Comparison of ENCODE assay signal across 14 mouse cellular contexts in the genomic region with DNA sequence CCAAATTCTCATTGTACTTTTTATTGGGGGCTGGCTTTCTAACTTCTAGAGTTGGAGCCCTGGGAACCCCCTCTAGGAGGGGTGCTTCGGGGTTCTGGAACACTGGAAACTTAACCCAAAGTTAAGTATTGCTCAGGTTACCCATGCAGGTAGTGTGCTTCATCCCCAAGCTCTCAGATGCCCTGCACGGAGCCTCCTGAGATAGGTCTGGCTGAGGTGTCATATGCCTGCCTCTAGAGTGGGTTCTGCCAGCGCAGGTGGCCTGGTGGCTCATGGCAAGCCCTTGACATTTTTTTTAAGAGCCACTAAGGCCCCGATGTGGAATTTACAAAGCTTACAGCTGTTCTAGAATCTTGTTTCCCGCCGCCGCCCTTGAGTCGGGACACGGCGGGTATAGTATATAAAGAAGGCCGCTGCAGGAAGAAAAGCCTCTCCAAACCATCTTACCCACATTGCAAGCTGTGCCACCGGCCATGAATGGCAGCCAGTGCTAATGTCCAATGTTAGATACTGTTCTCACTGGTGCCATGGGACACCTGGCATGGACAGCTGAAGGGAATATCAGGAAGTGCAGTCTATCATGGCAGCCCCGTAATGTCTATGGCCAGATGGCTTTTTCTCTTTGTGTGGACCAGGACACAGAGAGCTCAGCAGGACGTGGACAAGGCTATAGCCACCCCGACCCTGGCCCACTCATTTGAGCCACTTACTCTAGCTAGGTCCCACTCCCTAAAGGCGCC.
A peak's percentile ranks its signal among the peaks of the same experiment; 100 is the strongest.
DNase-seq lines count a peak whose midpoint lies in the region; ATAC-seq and TF ChIP-seq lines count a peak whose summit lies in the region.
"Had no signal": no experiment of that assay in that cellular context is flagged by ENCODE, and none has a peak within 500 bp of the region (broad histone marks: within the 10 kb centered on the region; RNA-seq: fewer than 3 reads in every experiment).

No protein-coding gene starts in this region.

- 86% methylated on average over 16 of the region's 16 CpGs for WGBS in forebrain, embryonic 13.5 days
- WGBS in forebrain, embryonic 11.5 days: 93% methylated on average over 16 of the region's 16 CpGs
- 93% methylated on average over 16 of the region's 16 CpGs for WGBS in kidney, embryonic 16.5 days
- 90% methylated on average over 16 of the region's 16 CpGs for WGBS in midbrain, embryonic 15.5 days
- WGBS in midbrain, embryonic 11.5 days: 93% methylated on average over 16 of the region's 16 CpGs
- WGBS in heart, embryonic 12.5 days: 83% methylated on average over 16 of the region's 16 CpGs

- H3K36me3 ChIP-seq in forebrain, embryonic 13.5 days (ENCODE audit: poor library complexity, severe bottlenecking): no peaks in the 10 kb centered on the region
- H3K36me3 ChIP-seq in forebrain, embryonic 11.5 days (ENCODE audit: control insufficient read depth, insufficient read depth, low read length): no peaks in the 10 kb centered on the region
- H3K36me3 ChIP-seq in kidney, embryonic 16.5 days (ENCODE audit: insufficient read depth, low read length): no peaks in the 10 kb centered on the region
- H3K36me3 ChIP-seq in midbrain, embryonic 15.5 days (replicated peaks): no peaks in the 10 kb centered on the region
- no peaks in the 10 kb centered on the region for H3K36me3 ChIP-seq in midbrain, embryonic 11.5 days (ENCODE audit: control insufficient read depth, insufficient read depth, low read length)
- peaks cover 11% of the 10 kb centered on the region for H3K36me3 ChIP-seq in myocyte (ENCODE audit: control insufficient read depth, insufficient read depth)
- H3K36me3 ChIP-seq in heart, embryonic 12.5 days: no peaks in the 10 kb centered on the region
- H3K36me3 ChIP-seq: heart, embryonic 13.5 days had no signal

- peak overlapping the region; percentile 57 for H3K27ac ChIP-seq in forebrain, embryonic 13.5 days
- no peak overlapping the region for H3K27ac ChIP-seq in forebrain, embryonic 11.5 days (ENCODE audit: low read depth, low read length)
- H3K27ac ChIP-seq in kidney, embryonic 16.5 days (ENCODE audit: low read length): no peak overlapping the region
- 0 out of 2 replicates have a peak overlapping the region, but pooled peaks have one; percentile 55 for H3K27ac ChIP-seq in midbrain, embryonic 15.5 days
- no peak overlapping the region for H3K27ac ChIP-seq in midbrain, embryonic 11.5 days (ENCODE audit: low read depth, low read length)
- H3K27ac ChIP-seq in heart, embryonic 12.5 days (ENCODE audit: poor library complexity, severe bottlenecking): no peak overlapping the region

- no peak for TF ChIP-seq POLR2A in myocyte (IDR thresholded peaks at IDR 0.05; ENCODE audit: insufficient read length, low read depth)

- H3K4me1 ChIP-seq in forebrain, embryonic 13.5 days: peaks cover 41% of the 10 kb centered on the region
- no peaks in the 10 kb centered on the region for H3K4me1 ChIP-seq in forebrain, embryonic 11.5 days (replicated peaks; ENCODE audit: control insufficient read depth, insufficient read depth, low read length)
- peaks cover 12% of the 10 kb centered on the region for H3K4me1 ChIP-seq in kidney, embryonic 16.5 days (ENCODE audit: insufficient read depth, low read length)
- H3K4me1 ChIP-seq in midbrain, embryonic 15.5 days: peaks cover 28% of the 10 kb centered on the region
- H3K4me1 ChIP-seq in midbrain, embryonic 11.5 days (ENCODE audit: control insufficient read depth, insufficient read depth, low read length): 0 out of 2 replicates have a peak, but pooled peaks cover 3% of the 10 kb centered on the region
- peaks cover 32% of the 10 kb centered on the region for H3K4me1 ChIP-seq in heart, embryonic 12.5 days (replicated peaks)

- no peak overlapping the region for H3K4me3 ChIP-seq in forebrain, embryonic 13.5 days
- no peak overlapping the region for H3K4me3 ChIP-seq in forebrain, embryonic 11.5 days (ENCODE audit: low read depth, low read length)
- H3K4me3 ChIP-seq in kidney, embryonic 16.5 days (ENCODE audit: low read length): no peak overlapping the region
- H3K4me3 ChIP-seq in midbrain, embryonic 15.5 days: no peak overlapping the region
- H3K4me3 ChIP-seq in midbrain, embryonic 11.5 days (ENCODE audit: low read depth, low read length): no peak overlapping the region
- no peak overlapping the region for H3K4me3 ChIP-seq in myocyte
- H3K4me3 ChIP-seq in heart, embryonic 12.5 days: no peak overlapping the region
- H3K4me3 ChIP-seq: heart, embryonic 13.5 days had no signal

- no peak for DNase-seq in forebrain, embryonic 11.5 days (ENCODE audit: low spot score)
- no peak for DNase-seq in kidney, adult 9 months
- DNase-seq in midbrain, embryonic 11.5 days (ENCODE audit: low spot score, missing footprints): no peak
- DNase-seq: embryo, embryonic 11 days; kidney, adult 18-20 months; kidney, postnatal 25 days; layer of hippocampus, adult 9-11 months had no signal

- peaks cover 93% of the 10 kb centered on the region for H3K79me2 ChIP-seq in myocyte (ENCODE audit: control insufficient read depth, insufficient read depth)

- no peak overlapping the region for H3K4me2 ChIP-seq in forebrain, embryonic 13.5 days
- H3K4me2 ChIP-seq in forebrain, embryonic 11.5 days (ENCODE audit: low read depth, low read length, severe bottlenecking): no peak overlapping the region
- H3K4me2 ChIP-seq in kidney, embryonic 16.5 days (replicated peaks; ENCODE audit: low read depth, low read length): no peak overlapping the region
- no peak overlapping the region for H3K4me2 ChIP-seq in midbrain, embryonic 15.5 days
- H3K4me2 ChIP-seq in midbrain, embryonic 11.5 days: no peak overlapping the region
- H3K4me2 ChIP-seq in myocyte (ENCODE audit: low read depth): no peak overlapping the region
- H3K4me2 ChIP-seq in heart, embryonic 12.5 days: no peak overlapping the region
- H3K4me2 ChIP-seq: heart, embryonic 13.5 days had no signal

- H3K27me3 ChIP-seq in forebrain, embryonic 13.5 days: no peaks in the 10 kb centered on the region
- no peaks in the 10 kb centered on the region for H3K27me3 ChIP-seq in forebrain, embryonic 11.5 days (ENCODE audit: control insufficient read depth, insufficient read depth, low read length)
- no peaks in the 10 kb centered on the region for H3K27me3 ChIP-seq in kidney, embryonic 16.5 days (ENCODE audit: insufficient read depth, low read length)
- no peaks in the 10 kb centered on the region for H3K27me3 ChIP-seq in midbrain, embryonic 15.5 days (replicated peaks)
- no peaks in the 10 kb centered on the region for H3K27me3 ChIP-seq in midbrain, embryonic 11.5 days (ENCODE audit: control insufficient read depth, insufficient read depth, low read length)
- H3K27me3 ChIP-seq in myocyte (ENCODE audit: control insufficient read depth, insufficient read depth, insufficient read length): no peaks in the 10 kb centered on the region
- H3K27me3 ChIP-seq in heart, embryonic 12.5 days (replicated peaks): no peaks in the 10 kb centered on the region
- H3K27me3 ChIP-seq: CH12.LX; heart, embryonic 13.5 days had no signal

- H3ac ChIP-seq in myocyte (ENCODE audit: control insufficient read depth, insufficient read length): no peak overlapping the region

- ATAC-seq in forebrain, embryonic 13.5 days: peak; percentile 32
- ATAC-seq in forebrain, embryonic 11.5 days (replicated peaks; ENCODE audit: low FRiP score): no peak
- ATAC-seq in kidney, embryonic 16.5 days (ENCODE audit: low FRiP score, low TSS enrichment): 0 out of 2 replicates have a peak, but pooled peaks have one; percentile 31
- no peak for ATAC-seq in midbrain, embryonic 15.5 days (replicated peaks)
- ATAC-seq in midbrain, embryonic 11.5 days (ENCODE audit: low FRiP score): no peak
- ATAC-seq in heart, embryonic 12.5 days (ENCODE audit: insufficient number of reproducible peaks, low FRiP score): no peak

- H3K9me3 ChIP-seq in forebrain, embryonic 13.5 days (replicated peaks): no peaks in the 10 kb centered on the region
- H3K9me3 ChIP-seq in forebrain, embryonic 11.5 days (ENCODE audit: control insufficient read depth, low read length): no peaks in the 10 kb centered on the region
- H3K9me3 ChIP-seq in kidney, embryonic 16.5 days (ENCODE audit: low read length): no peaks in the 10 kb centered on the region
- no peaks in the 10 kb centered on the region for H3K9me3 ChIP-seq in midbrain, embryonic 15.5 days
- no peaks in the 10 kb centered on the region for H3K9me3 ChIP-seq in midbrain, embryonic 11.5 days (ENCODE audit: control insufficient read depth, low read length)
- H3K9me3 ChIP-seq in heart, embryonic 12.5 days (replicated peaks): no peaks in the 10 kb centered on the region
- H3K9me3 ChIP-seq: heart, embryonic 13.5 days had no signal

- H3K9ac ChIP-seq in forebrain, embryonic 13.5 days: 0 out of 2 replicates have a peak overlapping the region, but pooled peaks have one; percentile 22
- no peak overlapping the region for H3K9ac ChIP-seq in forebrain, embryonic 11.5 days (ENCODE audit: low read length)
- H3K9ac ChIP-seq in kidney, embryonic 16.5 days (replicated peaks; ENCODE audit: low read length): no peak overlapping the region
- no peak overlapping the region for H3K9ac ChIP-seq in midbrain, embryonic 15.5 days
- no peak overlapping the region for H3K9ac ChIP-seq in midbrain, embryonic 11.5 days (ENCODE audit: low read length)
- no peak overlapping the region for H3K9ac ChIP-seq in heart, embryonic 12.5 days
- H3K9ac ChIP-seq: heart, embryonic 13.5 days had no signal

TF ChIP-seq in myocyte, 11 proteins besides CTCF, POLR2A, EP300 and RAD21:
- no peak for TF ChIP-seq POLR2AphosphoS2 (IDR thresholded peaks at IDR 0.05; ENCODE audit: insufficient read length, low read depth)
- peak in 2 of 3 experiments; percentile 64 to 83 for TF ChIP-seq MYOG (IDR thresholded peaks at IDR 0.05; ENCODE audit: control insufficient read depth in 1 of 3, insufficient read depth in 1 of 3, insufficient read length in 2 of 3, low read depth in 2 of 3)
- no peak for TF ChIP-seq E2F4 (IDR thresholded peaks at IDR 0.05; ENCODE audit: insufficient read depth)
- TF ChIP-seq MYOD1 (IDR thresholded peaks at IDR 0.05; ENCODE audit: control insufficient read depth in 1 of 3, insufficient read length in 2 of 3, low read depth in 2 of 3): peak in 2 of 3 experiments; percentile 78 to 93
- no peak for TF ChIP-seq CEBPB (IDR thresholded peaks at IDR 0.05; ENCODE audit: insufficient read depth, poor library complexity, severe bottlenecking)
- no peak for TF ChIP-seq REST (IDR thresholded peaks at IDR 0.05; ENCODE audit: insufficient read depth, insufficient read length)
- no peak for TF ChIP-seq USF1 (IDR thresholded peaks at IDR 0.05; ENCODE audit: low read depth)
- no peak for TF ChIP-seq SRF (IDR thresholded peaks at IDR 0.05; ENCODE audit: control insufficient read depth, insufficient read length, low read depth)
- TF ChIP-seq MAX (IDR thresholded peaks at IDR 0.05; ENCODE audit: low read depth): no peak
- peak; percentile 58 for TF ChIP-seq TCF3 (IDR thresholded peaks at IDR 0.05; ENCODE audit: insufficient read length, low read depth)
- peak; percentile 10 for TF ChIP-seq TCF12 (IDR thresholded peaks at IDR 0.05; ENCODE audit: insufficient read depth, poor library complexity, severe bottlenecking)

Comparison
In these comparisons a context has a peak if more than half of its experiments do, and no peak if none do; other contexts are left out.
1. ATAC-seq: peak in forebrain, embryonic 13.5 days (single experiment) and kidney, embryonic 16.5 days (single experiment); none in forebrain, embryonic 11.5 days (single experiment), midbrain, embryonic 15.5 days (single experiment), midbrain, embryonic 11.5 days (single experiment) and heart, embryonic 12.5 days (single experiment).
2. H3K27ac ChIP-seq: peak in forebrain, embryonic 13.5 days (single experiment) and midbrain, embryonic 15.5 days (single experiment); none in forebrain, embryonic 11.5 days (single experiment), kidney, embryonic 16.5 days (single experiment), midbrain, embryonic 11.5 days (single experiment) and heart, embryonic 12.5 days (single experiment).